ENCODE assay signal across 11 mouse cellular contexts in the genomic region with DNA sequence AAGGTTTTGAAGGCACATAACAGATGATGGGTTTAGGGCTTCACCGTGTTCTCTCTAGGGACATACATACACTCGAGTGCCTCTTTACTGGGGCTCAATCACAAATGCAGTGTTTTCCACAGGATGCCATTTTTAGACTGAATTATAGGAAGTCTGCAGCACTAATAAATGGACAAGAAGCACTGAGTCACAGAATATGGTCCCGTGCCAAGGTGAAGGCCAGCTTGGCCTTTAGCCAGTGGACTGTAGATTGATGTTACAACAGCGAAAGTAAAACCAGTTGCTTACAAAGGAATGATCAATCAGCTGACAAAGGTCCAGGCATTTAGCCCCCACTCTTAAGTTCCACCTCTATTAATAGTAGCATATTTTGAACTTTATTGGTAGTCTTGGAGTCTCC.
DNase-seq lines count a peak whose midpoint lies in the region; ATAC-seq and TF ChIP-seq lines count a peak whose summit lies in the region.
"Had no signal": no experiment of that assay in that cellular context is flagged by ENCODE, and none has a peak within 500 bp of the region (broad histone marks: within the 10 kb centered on the region; RNA-seq: fewer than 3 reads in every experiment).

No protein-coding gene starts in this region.

- no peaks in the 10 kb centered on the region for H3K4me1 ChIP-seq in heart, postnatal 0 days (ENCODE audit: control insufficient read depth, insufficient read depth)
- peaks cover 5% of the 10 kb centered on the region; the same call in 1 of the 2 replicates for H3K4me1 ChIP-seq in midbrain, embryonic 10.5 days
- H3K4me1 ChIP-seq: liver, embryonic 13.5 days had no signal

- TF ChIP-seq CTCF in heart, postnatal 0 days (IDR thresholded peaks at IDR 0.05; ENCODE audit: low read depth): no peak

- no peaks in the 10 kb centered on the region for H3K9me3 ChIP-seq in heart, postnatal 0 days (replicated peaks; ENCODE audit: control insufficient read depth, low read length)
- no peaks in the 10 kb centered on the region for H3K9me3 ChIP-seq in midbrain, embryonic 10.5 days (replicated peaks)
- H3K9me3 ChIP-seq: liver, embryonic 13.5 days had no signal

- H3K27me3 ChIP-seq in heart, postnatal 0 days (ENCODE audit: control insufficient read depth, insufficient read depth, low read length): no peaks in the 10 kb centered on the region
- H3K27me3 ChIP-seq in midbrain, embryonic 10.5 days (ENCODE audit: low read depth, poor library complexity, severe bottlenecking): no peaks in the 10 kb centered on the region
- H3K27me3 ChIP-seq: liver, embryonic 13.5 days had no signal

- no peak overlapping the region for H3K4me3 ChIP-seq in heart, postnatal 0 days (ENCODE audit: low read depth, low read length)
- no peak overlapping the region for H3K4me3 ChIP-seq in midbrain, embryonic 10.5 days
- H3K4me3 ChIP-seq: layer of hippocampus, adult 2 months; liver, embryonic 13.5 days had no signal

- DNase-seq in Muller cell, postnatal 12 days (ENCODE audit: inconsistent ontology term): peak; percentile 67
- peak; percentile 78 for DNase-seq in adrenal gland, postnatal 25 days
- DNase-seq in heart, postnatal 0 days (ENCODE audit: low spot score): peak; percentile 30
- DNase-seq in kidney, postnatal 4 days: peak; percentile 61 to 74
- DNase-seq in cerebellum, postnatal 14 days: no peak
- DNase-seq in thymus, postnatal 36 days: no peak
- no peak for DNase-seq in midbrain, embryonic 10.5 days (ENCODE audit: low spot score)
- DNase-seq: liver, embryonic 13.5 days; right cerebral cortex, postnatal 14 days had no signal

- H3K9ac ChIP-seq in heart, postnatal 0 days (replicated peaks; ENCODE audit: low read depth, low read length): no peak overlapping the region
- H3K9ac ChIP-seq: liver, embryonic 13.5 days had no signal

- H3K4me2 ChIP-seq in heart, postnatal 0 days (ENCODE audit: low read depth, low read length): peak overlapping the region; percentile 41; the same call in 1 of the 2 replicates
- H3K4me2 ChIP-seq: liver, embryonic 13.5 days had no signal

- no peaks in the 10 kb centered on the region for H3K36me3 ChIP-seq in heart, postnatal 0 days (replicated peaks; ENCODE audit: control insufficient read depth, insufficient read depth, low read length)
- H3K36me3 ChIP-seq in midbrain, embryonic 10.5 days: no peaks in the 10 kb centered on the region
- H3K36me3 ChIP-seq: liver, embryonic 13.5 days had no signal

- TF ChIP-seq EP300 in heart, postnatal 0 days (IDR thresholded peaks at IDR 0.05; ENCODE audit: low read depth): no peak

- H3K27ac ChIP-seq in heart, postnatal 0 days (ENCODE audit: low read depth): 0 out of 2 replicates have a peak overlapping the region, but pooled peaks have one; percentile 75
- H3K27ac ChIP-seq in midbrain, embryonic 10.5 days (replicated peaks): no peak overlapping the region
- H3K27ac ChIP-seq: layer of hippocampus, adult 2 months; liver, embryonic 13.5 days had no signal

- WGBS in heart, postnatal 0 days: 60% methylated on average over 4 of the region's 4 CpGs
- 91% methylated on average over 4 of the region's 4 CpGs for WGBS in midbrain, embryonic 10.5 days

- ATAC-seq in heart, postnatal 0 days (ENCODE audit: insufficient read depth, low read depth): peak; percentile 11; the same call in 1 of the 2 replicates
- no peak for ATAC-seq in erythroblast, adult 5-6 weeks (replicated peaks; ENCODE audit: low FRiP score, poor library complexity, severe bottlenecking)

Comparison
In these comparisons a context has a peak if more than half of its experiments do, and no peak if none do; other contexts are left out.
1. DNase-seq: peak in Muller cell, postnatal 12 days (single experiment), adrenal gland, postnatal 25 days (single experiment), heart, postnatal 0 days (single experiment) and kidney, postnatal 4 days (2 of 2); none in cerebellum, postnatal 14 days (0 of 2), thymus, postnatal 36 days (0 of 2) and midbrain, embryonic 10.5 days (single experiment).